Mouse (Mus musculus): ENCODE data around the gene Crisp2. TPM values are rescaled to one million over a fixed set of nuclear protein-coding genes. Genes with fewer than 3 reads are reported as not detected.

Gene Crisp2
- polyA plus RNA-seq, 1 experiment from 2014 or later = not detected

Other genes starting within 250 kb of the Crisp2 start
- gene Esp6, start 245.5 kb downstream of the Crisp2 start, polyA plus RNA-seq (2016; fragmentation: Nextera tagmentation; extraction: Ambion mirVana) = not detected in 2 replicates
- gene Esp4, start 208.4 kb downstream of the Crisp2 start, polyA plus RNA-seq (2016; fragmentation: Nextera tagmentation; extraction: Ambion mirVana) = not detected in 2 replicates
- gene Esp3, start 174.9 kb downstream of the Crisp2 start, polyA plus RNA-seq (2016; fragmentation: Nextera tagmentation; extraction: Ambion mirVana) = not detected in 2 replicates
- not detected in 2 replicates for gene Esp1, start 79.9 kb downstream of the Crisp2 start, polyA plus RNA-seq (2016; fragmentation: Nextera tagmentation; extraction: Ambion mirVana)
- 2.6 and 2.8 TPM in 2 replicates for gene Rhag, start 4.1 kb upstream of the Crisp2 start, polyA plus RNA-seq (2016; fragmentation: Nextera tagmentation; extraction: Ambion mirVana)
- 0.66 and 0.83 TPM in 2 replicates for gene 9130008F23Rik, start 73.6 kb upstream of the Crisp2 start, polyA plus RNA-seq (2016; fragmentation: Nextera tagmentation; extraction: Ambion mirVana)
- gene Glyatl3, start 107.3 kb upstream of the Crisp2 start, polyA plus RNA-seq (2016; fragmentation: Nextera tagmentation; extraction: Ambion mirVana) = not detected in 2 replicates
- gene Mut, start 127.7 kb upstream of the Crisp2 start, polyA plus RNA-seq (2016; fragmentation: Nextera tagmentation; extraction: Ambion mirVana) = 23.7 and 28.0 TPM in 2 replicates
- gene Cenpq, start 128.0 kb upstream of the Crisp2 start, polyA plus RNA-seq (2016; fragmentation: Nextera tagmentation; extraction: Ambion mirVana) = 21.8 and 26.0 TPM in 2 replicates